Mouse (Mus musculus) limb, embryonic 13.5 days (tissue): ENCODE results near the gene Snapin. TPM values are rescaled to one million over a fixed set of nuclear protein-coding genes. Genes with fewer than 3 reads are reported as not detected.

Experiments used
- ATAC-seq: fragments of 200-750 bp; cut with Nextera tagmentation; 2 replicates; pipeline ENCODE4 v1.8.0; 2017; ENCODE audit warnings: low read depth, moderate number of reproducible peaks, moderate TSS enrichment; ENCODE audit not compliant: low FRiP score
- H3K27ac ChIP-seq: fragments of 300-500 bp; sonication (generic); 2 replicates; pipeline ENCODE4 v1.5.1; 2015; ENCODE audit warnings: inconsistent platforms, mild to moderate bottlenecking, moderate library complexity
- H3K27me3 ChIP-seq: fragments of 300-500 bp; sonication (generic); 2 replicates; pipeline ENCODE4 v1.6.1; 2015; ENCODE audit warnings: mild to moderate bottlenecking, inconsistent platforms
- H3K36me3 ChIP-seq: fragments of 300-500 bp; sonication (generic); 2 replicates; pipeline ENCODE4 v1.6.1; 2015; ENCODE audit warnings: inconsistent platforms, mild to moderate bottlenecking, moderate library complexity
- H3K4me1 ChIP-seq: fragments of 300-500 bp; sonication (generic); 2 replicates; pipeline ENCODE4 v1.6.1; 2015; ENCODE audit warnings: inconsistent platforms
- H3K4me2 ChIP-seq: fragments of 300-500 bp; sonication (generic); replicated peaks from 2 replicates; pipeline ENCODE4 v1.6.1; 2015; ENCODE audit warnings: inconsistent platforms, mild to moderate bottlenecking, moderate library complexity
- H3K4me3 ChIP-seq: fragments of 300-500 bp; sonication (generic); 2 replicates; pipeline ENCODE4 v1.5.1; 2015; ENCODE audit warnings: moderate library complexity, mild to moderate bottlenecking, inconsistent platforms
- H3K9ac ChIP-seq: fragments of 300-500 bp; sonication (generic); 2 replicates; pipeline ENCODE4 v1.6.1; 2015; ENCODE audit warnings: mild to moderate bottlenecking, inconsistent platforms
- H3K9me3 ChIP-seq: fragments of 300-500 bp; sonication (generic); 2 replicates; pipeline ENCODE4 v1.6.1; 2016; ENCODE audit warnings: inconsistent platforms
- WGBS: fragments of 180-500 bp; shearing (Covaris S2); methylation state at CpG from one replicate; pipeline ENCODE4 v1.1.7; 2015; 5-methylcytosine and 5-hydroxymethylcytosine counted together
- polyA plus RNA-seq: library from polyadenylated mRNA; unstranded; fragments of >200 nt; fragmentation: Nextera tagmentation; extraction: Ambion mirVana; gene quantifications from 2 replicates; pipeline ENCODE4 v1.2.1, GENCODE M21; 2015

Gene Snapin
- polyA plus RNA-seq, 1 experiment from 2014 or later = 83.1 TPM

- ATAC-seq = no peak
- Histone ChIP-seq H3K9ac (no peak overlapping the region), H3K27ac (no peak overlapping the region), H3K9me3 (no peaks in the 10 kb centered on the region), H3K4me3 (no peak overlapping the region), H3K27me3 (no peaks in the 10 kb centered on the region), H3K36me3 (peaks cover 55% of the 10 kb centered on the region), H3K4me1 (no peaks in the 10 kb centered on the region), H3K4me2 (no peak overlapping the region)
- 93% methylated on average over 7 of the region's 7 CpGs for WGBS
Measured at GRCm38 (mm10) chr3:90495850-90496525, 5.2 kb upstream of the Snapin start.

- Histone ChIP-seq H3K27me3 (no peaks in the 10 kb centered on the region), H3K9ac (no peak overlapping the region), H3K4me1 (peaks cover 9% of the 10 kb centered on the region), H3K9me3 (no peaks in the 10 kb centered on the region), H3K27ac (no peak overlapping the region), H3K36me3 (peaks cover 43% of the 10 kb centered on the region), H3K4me2 (no peak overlapping the region), H3K4me3 (no peak overlapping the region)
- WGBS = 67% methylated on average over 4 of the region's 4 CpGs
- no peak for ATAC-seq
Measured at GRCm38 (mm10) chr3:90493831-90494540, 3.2 kb upstream of the Snapin start.

GRCm38 (mm10) chr3:90491350-90491749 is 517 bp upstream of the Snapin start:
- Histone ChIP-seq H3K4me2 (no peak overlapping the region), H3K36me3 (peaks cover 42% of the 10 kb centered on the region), H3K4me3 (no peak overlapping the region), H3K9ac (no peak overlapping the region), H3K9me3 (no peaks in the 10 kb centered on the region), H3K27me3 (no peaks in the 10 kb centered on the region), H3K27ac (no peak overlapping the region), H3K4me1 (peaks cover 9% of the 10 kb centered on the region)
- 40% methylated on average over 2 of the region's 2 CpGs for WGBS
- ATAC-seq = no peak

GRCm38 (mm10) chr3:90488576-90488975 is 2.3 kb downstream of the Snapin start:
- Histone ChIP-seq H3K4me1 (peaks cover 9% of the 10 kb centered on the region), H3K4me2 (no peak overlapping the region), H3K4me3 (no peak overlapping the region), H3K36me3 (peaks cover 57% of the 10 kb centered on the region), H3K27ac (no peak overlapping the region), H3K27me3 (no peaks in the 10 kb centered on the region), H3K9me3 (no peaks in the 10 kb centered on the region), H3K9ac (no peak overlapping the region)
- WGBS = 88% methylated on average over 6 of the region's 6 CpGs
- no peak for ATAC-seq

GRCm38 (mm10) chr3:90486998-90487397 is 3.8 kb downstream of the Snapin start:
- Histone ChIP-seq H3K27me3 (no peaks in the 10 kb centered on the region), H3K4me2 (no peak overlapping the region), H3K9ac (no peak overlapping the region), H3K27ac (no peak overlapping the region), H3K36me3 (peaks cover 73% of the 10 kb centered on the region), H3K9me3 (no peaks in the 10 kb centered on the region), H3K4me1 (peaks cover 9% of the 10 kb centered on the region), H3K4me3 (no peak overlapping the region)
- ATAC-seq = no peak
- 85% methylated on average over 5 of the region's 5 CpGs for WGBS

GRCm38 (mm10) chr3:90475831-90476611 is 14.8 kb downstream of the Snapin start, which contains the start of gene Ilf2:
Ilf2 (plus strand) TSS chr3:90476126.
- H3K9me3 ChIP-seq = no peaks in the 10 kb centered on the region
- under 1% methylated on average over 45 of the region's 45 CpGs for WGBS

GRCm38 (mm10) chr3:90475151-90475830 is 15.5 kb downstream of the Snapin start:
- Histone ChIP-seq H3K36me3 (peaks cover 27% of the 10 kb centered on the region), H3K4me2 (peak overlapping the region; percentile 41), H3K9ac (no peak overlapping the region), H3K9me3 (no peaks in the 10 kb centered on the region), H3K27me3 (no peaks in the 10 kb centered on the region), H3K4me1 (peaks cover 8% of the 10 kb centered on the region), H3K4me3 (peak overlapping the region; percentile 39), H3K27ac (no peak overlapping the region)
- peak; percentile 17 for ATAC-seq
- WGBS = 44% methylated on average over 16 of the region's 16 CpGs

More at GRCm38 (mm10) chr3:90475831-90476611, 14.8 kb downstream of the Snapin start, which contains the start of gene Ilf2:
- peak within 1 kb of the TSS; percentile 77 for H3K4me2 ChIP-seq
- H3K9ac ChIP-seq = peak within 1 kb of the TSS; percentile 91
- peaks cover 35% of the 10 kb centered on the region for H3K36me3 ChIP-seq
- ATAC-seq = peak; percentile 99
- H3K27ac ChIP-seq = peak within 1 kb of the TSS; percentile 95
- H3K4me1 ChIP-seq = peaks cover 8% of the 10 kb centered on the region
- no peaks in the 10 kb centered on the region for H3K27me3 ChIP-seq
- peak within 1 kb of the TSS; percentile 89 for H3K4me3 ChIP-seq

GRCm38 (mm10) chr3:90472213-90472612 is 18.6 kb downstream of the Snapin start:
- Histone ChIP-seq H3K9ac (no peak overlapping the region), H3K36me3 (no peaks in the 10 kb centered on the region), H3K4me1 (peaks cover 6% of the 10 kb centered on the region), H3K4me3 (no peak overlapping the region), H3K9me3 (no peaks in the 10 kb centered on the region), H3K4me2 (no peak overlapping the region), H3K27me3 (0 out of 2 replicates have a peak, but pooled peaks cover 6% of the 10 kb centered on the region), H3K27ac (no peak overlapping the region)
- 37% methylated on average over 3 of the region's 3 CpGs for WGBS
- ATAC-seq = no peak

GRCm38 (mm10) chr3:90467618-90468300 is 23.1 kb downstream of the Snapin start:
- no peak overlapping the region for H3K4me2 ChIP-seq
- H3K4me3 ChIP-seq = no peak overlapping the region
- no peaks in the 10 kb centered on the region for H3K36me3 ChIP-seq
- H3K27me3 ChIP-seq = peaks cover 45% of the 10 kb centered on the region
- ATAC-seq = no peak
- H3K4me1 ChIP-seq = peaks cover 14% of the 10 kb centered on the region
- H3K27ac ChIP-seq = no peak overlapping the region
- no peaks in the 10 kb centered on the region for H3K9me3 ChIP-seq
- H3K9ac ChIP-seq = no peak overlapping the region
- 92% methylated on average over 10 of the region's 10 CpGs for WGBS

GRCm38 (mm10) chr3:90466311-90466766 is 24.5 kb downstream of the Snapin start:
- H3K4me2 ChIP-seq = peak overlapping the region; percentile 96
- WGBS = 0% methylated on average over 15 of the region's 15 CpGs
- no peaks in the 10 kb centered on the region for H3K9me3 ChIP-seq
- H3K27ac ChIP-seq = no peak overlapping the region
- H3K36me3 ChIP-seq = no peaks in the 10 kb centered on the region
- peak; percentile 42 for ATAC-seq
- H3K4me1 ChIP-seq = peaks cover 14% of the 10 kb centered on the region
- H3K4me3 ChIP-seq = peak overlapping the region; percentile 54
- H3K9ac ChIP-seq = peak overlapping the region; percentile 66
- H3K27me3 ChIP-seq = peaks cover 59% of the 10 kb centered on the region

- peak within 1 kb of the TSS; percentile 54 for H3K4me3 ChIP-seq
- H3K36me3 ChIP-seq = no peaks in the 10 kb centered on the region
- under 1% methylated on average over 32 of the region's 49 CpGs for WGBS
- peak within 1 kb of the TSS; percentile 96 for H3K4me2 ChIP-seq
- H3K9ac ChIP-seq = peak within 1 kb of the TSS; percentile 66
- no peaks in the 10 kb centered on the region for H3K9me3 ChIP-seq
- H3K27ac ChIP-seq = no peak within 1 kb of the TSS
- H3K27me3 ChIP-seq = peaks cover 64% of the 10 kb centered on the region
- peak; percentile 49 for ATAC-seq
- H3K4me1 ChIP-seq = peaks cover 14% of the 10 kb centered on the region
Measured at GRCm38 (mm10) chr3:90465686-90466310, 25.0 kb downstream of the Snapin start, which contains the start of gene Npr1. Npr1 (minus strand) TSS chr3:90465866.
